Mouse (Mus musculus) c-Kit-positive CD71-negative TER-119-negative erythroid progenitor cells, embryonic 14.5 days (primary cell): ENCODE measurements around the gene Ptprs.

Experiments
- DNase-seq: peaks from one replicate; pipeline ENCODE4 v3.0.0-alpha.2; 2013; ENCODE audit warnings: low read depth

Gene Ptprs

DNA sequence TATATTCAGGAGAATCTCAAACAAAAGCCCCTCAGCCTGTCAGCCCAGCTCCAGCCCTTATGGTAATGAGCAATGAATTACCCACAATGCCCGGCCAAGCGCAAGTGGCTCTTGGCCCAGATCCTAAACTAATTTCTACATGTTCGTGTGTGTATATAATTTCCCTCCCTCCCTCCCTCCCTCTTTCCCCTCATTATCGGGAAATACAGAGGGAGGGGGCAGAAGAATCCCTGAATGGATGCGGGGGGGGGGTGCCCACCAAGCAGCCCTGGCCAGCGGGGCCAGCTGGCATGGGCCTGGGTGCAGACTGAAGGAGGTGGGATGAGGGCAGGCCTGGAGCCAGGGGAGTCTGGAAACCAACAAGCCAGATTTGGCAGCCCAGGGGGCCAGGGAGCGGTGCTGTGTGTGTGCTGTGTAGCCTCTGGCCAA lies 8.8 kb downstream of the Ptprs start:
- no peak for DNase-seq

DNA sequence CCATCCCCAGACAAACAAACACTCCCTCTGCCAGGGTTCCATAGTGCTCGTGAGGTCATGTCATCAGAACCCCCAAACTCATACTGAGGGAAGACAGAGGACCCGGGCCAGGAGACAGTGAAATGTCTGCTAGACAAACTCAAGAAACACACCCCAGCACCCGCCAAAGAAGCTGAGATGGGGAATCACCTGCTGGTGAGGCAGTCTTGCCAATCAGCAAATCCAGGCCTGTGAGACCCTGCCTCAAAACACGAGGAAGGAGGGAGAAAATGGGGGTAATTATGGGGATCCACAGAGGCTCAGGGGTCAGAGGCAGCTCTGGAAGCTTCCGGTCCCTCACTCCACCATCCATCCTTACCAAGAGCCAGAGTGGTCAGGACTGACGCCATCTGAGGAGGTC lies 9.5 kb downstream of the Ptprs start:
- DNase-seq: no peak

DNA sequence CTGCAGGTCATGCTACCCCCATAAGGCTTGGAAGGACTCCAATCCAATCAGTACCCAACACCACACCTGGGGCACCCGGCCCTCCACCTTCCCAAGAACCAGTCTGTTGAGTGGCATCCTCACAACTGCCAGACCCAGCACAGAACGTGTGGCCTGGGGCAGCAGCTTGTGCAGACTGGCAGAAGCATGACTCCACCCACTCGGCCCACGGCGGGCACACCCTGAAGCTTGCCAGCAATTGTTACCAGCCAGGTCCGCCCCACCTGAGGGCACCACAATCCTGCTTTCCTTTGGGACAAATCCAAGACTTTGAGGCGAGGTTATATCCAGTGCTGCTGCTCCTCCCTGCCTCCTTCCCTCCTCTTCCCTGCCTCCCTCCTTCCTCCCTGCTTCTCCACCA lies 11.5 kb downstream of the Ptprs start:
- no peak for DNase-seq

- no peak for DNase-seq
Observed at GRCm38 (mm10) chr17:56464345-56464744, 11.9 kb downstream of the Ptprs start.

DNA sequence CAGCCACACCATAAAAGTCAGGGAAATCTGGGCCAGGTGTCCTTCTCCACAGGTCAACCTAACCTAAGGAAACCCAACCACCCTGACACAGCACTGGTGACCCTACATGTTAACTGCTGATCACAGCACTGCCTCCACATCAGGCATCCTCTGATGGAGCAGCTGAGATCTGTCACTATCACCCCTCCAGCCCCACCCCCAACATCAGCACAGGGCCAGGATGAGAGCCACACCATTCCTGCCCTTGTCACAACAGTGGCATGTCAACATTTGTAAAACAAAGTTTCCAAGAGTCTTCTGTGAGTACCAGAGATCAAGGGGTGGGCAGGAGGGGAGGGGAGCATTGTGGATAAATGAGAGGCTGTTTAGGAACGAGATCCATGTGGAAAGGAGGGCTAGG lies 12.8 kb downstream of the Ptprs start:
- DNase-seq: no peak

DNA sequence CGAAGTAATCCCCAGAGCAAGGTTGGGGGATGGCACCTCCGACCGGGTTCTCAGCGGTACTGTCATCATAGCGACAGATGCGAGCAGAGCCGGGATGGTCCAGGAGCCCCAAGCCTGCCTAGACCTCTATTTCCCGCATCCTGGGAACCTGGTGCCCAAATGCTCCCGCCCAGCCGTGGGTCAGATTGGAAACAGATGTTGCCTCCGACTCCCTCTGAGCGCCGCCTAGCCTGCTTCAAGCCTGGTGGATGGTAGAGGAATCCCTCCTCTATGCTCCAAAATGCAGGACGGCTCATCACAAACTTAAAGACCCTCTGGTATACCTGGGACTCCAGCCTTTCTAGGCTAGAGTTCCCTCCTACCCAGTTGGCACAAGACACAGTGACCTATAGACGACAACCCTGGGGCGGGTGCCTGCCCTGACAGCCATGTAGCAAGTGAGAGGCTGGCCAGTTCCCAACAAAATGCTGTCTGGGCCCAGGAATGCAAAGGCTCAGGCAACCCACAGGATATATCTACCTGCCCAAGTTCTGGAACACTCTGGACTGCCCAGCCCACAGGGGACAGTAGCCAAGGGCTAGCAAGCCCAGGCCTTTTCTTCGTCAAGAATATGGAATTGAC lies 13.3 kb downstream of the Ptprs start:
- no peak for DNase-seq

GRCm38 (mm10) chr17:56461771-56462743 lies 14.2 kb downstream of the Ptprs start:
- DNase-seq: peak; percentile 98

GRCm38 (mm10) chr17:56460876-56461275 lies 15.4 kb downstream of the Ptprs start:
- DNase-seq: no peak

DNA sequence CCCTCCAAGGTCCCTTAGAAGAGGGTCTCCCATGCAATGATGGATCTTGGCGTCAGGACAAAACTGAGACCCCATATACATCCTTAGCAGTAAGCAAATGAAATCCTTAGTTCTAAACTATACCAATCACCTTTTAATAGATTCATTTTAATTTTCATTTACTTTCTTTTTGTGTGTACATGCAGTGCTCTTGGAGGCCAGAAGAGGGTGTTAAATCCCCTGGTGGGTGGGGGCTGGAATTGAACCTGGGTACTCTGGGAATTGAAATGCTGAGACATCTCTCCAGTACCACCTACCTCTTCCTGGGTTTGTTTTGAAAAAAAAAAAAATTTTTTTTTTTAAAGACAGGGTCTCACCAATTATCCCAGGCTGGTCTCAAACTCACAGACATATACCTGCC lies 18.8 kb downstream of the Ptprs start:
- DNase-seq: no peak

- no peak for DNase-seq
Observed at GRCm38 (mm10) chr17:56456353-56456752, 19.9 kb downstream of the Ptprs start.

DNA sequence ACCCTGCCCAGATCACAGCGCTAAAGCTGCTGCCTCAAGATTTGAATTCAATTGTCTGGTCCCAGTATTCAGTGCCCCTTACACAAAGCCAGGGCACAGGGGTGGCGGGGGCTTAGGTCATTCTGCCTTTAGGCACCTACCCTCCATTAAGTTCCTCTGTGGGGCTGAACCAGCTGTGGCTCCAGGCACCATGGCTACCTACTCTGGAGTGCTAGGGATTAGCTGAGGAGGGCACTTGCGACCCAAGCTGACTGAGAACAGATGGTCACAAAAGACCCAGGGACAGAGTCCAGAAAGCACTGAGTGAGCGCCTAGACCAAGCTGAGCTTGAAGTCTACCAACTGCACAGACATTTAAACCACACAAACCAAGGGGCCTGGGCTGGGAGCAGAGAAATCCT lies 22.6 kb downstream of the Ptprs start:
- no peak for DNase-seq

GRCm38 (mm10) chr17:56453251-56453650 lies 23.0 kb downstream of the Ptprs start:
- no peak for DNase-seq

GRCm38 (mm10) chr17:56447716-56448115 lies 28.6 kb downstream of the Ptprs start:
- DNase-seq: no peak

DNA sequence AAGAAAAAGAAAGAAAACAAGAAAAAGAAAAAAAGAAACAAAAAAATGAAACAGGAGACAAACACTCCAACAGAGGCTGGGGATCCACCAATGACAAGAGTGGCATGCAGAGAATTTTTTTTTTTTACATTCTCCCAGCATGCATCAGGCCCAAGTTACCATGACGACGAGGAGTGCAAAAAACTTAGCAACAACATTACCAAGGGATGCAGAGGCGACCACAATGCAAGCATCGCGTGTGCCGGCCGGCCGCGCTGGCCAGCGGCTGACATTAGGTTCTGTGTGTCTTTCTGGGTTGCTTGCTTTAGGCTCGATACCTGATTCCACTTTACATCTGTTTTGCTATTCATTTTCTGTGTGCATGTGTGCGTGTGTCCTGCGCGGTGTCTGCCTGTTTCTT lies 30.9 kb downstream of the Ptprs start:
- DNase-seq: no peak

- DNase-seq: no peak
Observed at GRCm38 (mm10) chr17:56444771-56445170, 31.5 kb downstream of the Ptprs start.

DNA sequence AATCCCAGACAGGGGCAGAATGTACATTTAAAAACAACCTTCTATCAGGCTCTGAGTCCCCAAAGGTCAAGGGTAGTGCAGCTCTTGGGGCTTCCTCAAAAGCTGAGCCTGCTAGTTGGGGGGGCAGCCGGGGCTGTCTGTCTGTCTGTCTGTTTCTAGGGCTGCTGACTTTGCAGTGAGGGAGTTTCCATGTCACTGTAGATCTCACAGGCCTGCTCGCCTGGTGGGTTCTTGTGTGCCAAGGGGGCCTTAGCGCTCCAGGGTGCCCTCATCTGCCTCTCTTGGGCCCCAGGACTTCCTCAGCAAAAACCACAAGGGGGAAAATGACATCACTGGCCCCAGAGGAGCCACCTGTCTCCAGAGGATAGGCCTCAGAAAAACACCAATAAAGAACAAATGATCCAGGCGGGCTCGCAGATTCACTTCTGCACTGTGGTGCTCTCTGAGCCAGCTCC lies 32.9 kb downstream of the Ptprs start:
- DNase-seq: peak; percentile 79

- DNase-seq: no peak
Observed at GRCm38 (mm10) chr17:56442316-56442715, 34.0 kb downstream of the Ptprs start.

- no peak for DNase-seq
Observed at GRCm38 (mm10) chr17:56439731-56440460, 36.4 kb downstream of the Ptprs start.

DNA sequence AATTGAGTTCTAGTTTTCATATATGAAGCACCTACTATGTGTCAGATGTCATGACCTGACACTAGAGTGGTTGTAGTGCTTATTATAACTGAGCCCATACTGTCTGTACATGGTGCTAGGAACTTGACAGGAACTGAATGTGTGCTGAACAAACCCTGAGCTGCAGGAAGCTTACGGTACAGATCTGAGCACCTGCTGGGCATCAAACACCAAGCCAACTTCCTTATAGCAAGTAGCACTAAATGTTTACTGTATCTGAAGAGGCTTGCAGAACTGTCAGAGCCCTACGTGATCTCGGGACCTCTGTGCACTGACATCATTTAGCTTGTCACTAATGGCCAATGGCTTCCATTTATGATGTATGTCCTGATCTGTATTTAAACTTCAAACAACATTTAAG lies 44.7 kb downstream of the Ptprs start:
- DNase-seq: no peak

DNA sequence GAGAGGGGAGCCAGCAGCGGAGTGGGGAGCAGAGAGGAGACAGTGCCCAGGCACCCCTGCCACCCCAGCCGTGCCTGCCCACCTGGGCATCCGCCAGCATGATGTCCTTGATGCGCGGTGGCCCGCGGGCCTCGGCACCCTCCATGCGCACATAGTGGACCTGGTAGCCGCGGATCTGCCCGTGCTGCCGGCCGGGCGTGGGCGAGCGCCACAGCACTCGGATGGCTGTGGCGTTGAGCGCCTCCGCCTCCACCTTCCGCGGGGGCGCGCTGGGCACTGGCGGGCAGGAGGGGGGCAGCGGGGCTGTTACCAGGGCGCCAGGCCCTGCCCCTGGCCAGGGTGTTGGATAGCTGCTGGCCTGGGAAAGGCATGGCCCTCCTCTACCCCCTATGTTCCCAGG lies 48.4 kb downstream of the Ptprs start:
- DNase-seq: no peak

GRCm38 (mm10) chr17:56425941-56426340 lies 50.3 kb downstream of the Ptprs start:
- DNase-seq: no peak

GRCm38 (mm10) chr17:56425584-56425914 lies 50.7 kb downstream of the Ptprs start:
- peak; percentile 50 for DNase-seq
